Mouse (Mus musculus) thymus, postnatal 4 days (tissue): ENCODE results near the gene Ino80e.
A peak's percentile ranks its signal among the peaks of the same experiment; 100 is the strongest.

Experiments used
- DNase-seq: peaks from one replicate; pipeline ENCODE4 v3.0.0; 2021

The Ino80e gene

GRCm38 (mm10) chr7:126808703-126809455 lies 53.3 kb downstream of the Ino80e start:
- DNase-seq = peak; percentile 61

GRCm38 (mm10) chr7:126807405-126807804 lies 54.8 kb downstream of the Ino80e start:
- no peak for DNase-seq

GRCm38 (mm10) chr7:126806956-126807355 lies 55.2 kb downstream of the Ino80e start:
- DNase-seq = no peak

- no peak for DNase-seq
Observed at GRCm38 (mm10) chr7:126803751-126804150, 58.4 kb downstream of the Ino80e start.

GRCm38 (mm10) chr7:126803181-126803580 lies 59.0 kb downstream of the Ino80e start:
- no peak for DNase-seq

GRCm38 (mm10) chr7:126802134-126802889 lies 59.9 kb downstream of the Ino80e start:
- no peak for DNase-seq

GRCm38 (mm10) chr7:126801057-126801422 lies 61.1 kb downstream of the Ino80e start:
- DNase-seq = no peak
